Mouse (Mus musculus) spleen, adult 2 months (tissue): ENCODE measurements around the gene Gpr3.

Source experiments
- CTCF ChIP-seq: fragments of 200-500 bp; IDR thresholded peaks from 2 replicates; pipeline ENCODE4 v1.5.1; 2011; ENCODE audit warnings: mild to moderate bottlenecking, inconsistent platforms; ENCODE audit not compliant: insufficient read depth, insufficient read length, insufficient replicate concordance; ENCODE audit errors: extremely low read depth
- POLR2A ChIP-seq: fragments of 200-500 bp; IDR thresholded peaks from 2 replicates; pipeline ENCODE4 v1.6.1; 2011; ENCODE audit warnings: low read depth, low read length, inconsistent platforms

DNA sequence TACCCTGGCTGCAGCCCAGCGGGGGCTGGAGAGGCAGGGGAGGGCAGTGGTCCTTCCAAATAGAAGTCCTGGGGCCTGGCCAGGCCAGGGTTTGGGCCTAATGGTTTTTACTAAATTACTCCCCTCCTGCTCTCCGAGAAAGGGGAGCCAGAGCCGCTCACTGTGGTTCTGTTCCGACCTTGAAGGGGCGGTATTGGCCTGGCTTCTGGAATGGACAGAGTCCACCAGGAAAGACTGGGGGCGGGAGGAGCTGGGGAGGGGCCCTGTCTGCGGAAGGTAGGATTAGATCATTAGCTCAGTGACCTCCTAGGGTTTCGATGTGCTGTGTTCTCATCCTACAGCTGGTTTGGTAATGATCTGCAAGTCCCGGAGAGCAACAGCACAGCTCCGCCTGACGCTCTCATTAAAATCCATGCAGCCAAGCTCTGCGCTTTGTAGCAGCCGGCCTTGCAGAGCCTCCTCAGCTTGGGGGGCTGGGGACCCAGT lies 14.5 kb downstream of the Gpr3 start:
- TF ChIP-seq POLR2A, result no peak
- TF ChIP-seq CTCF, result no peak
